Mouse (Mus musculus) midbrain, embryonic 11.5 days (tissue): Measurements from ENCODE around the gene Morf4l1. TPM values are rescaled to one million over a fixed set of nuclear protein-coding genes. Genes with fewer than 3 reads are reported as not detected.
A peak's percentile ranks its signal among the peaks of the same experiment; 100 is the strongest.

ENCODE experiments used
- ATAC-seq: fragments of 200-750 bp; cut with Nextera tagmentation; 2 replicates; pipeline ENCODE4 v1.8.0; 2017; ENCODE audit warnings: moderate TSS enrichment, moderate library complexity; ENCODE audit not compliant: low FRiP score
- DNase-seq: peaks from one replicate; pipeline ENCODE4 v3.0.0; 2015; ENCODE audit warnings: low spot score; ENCODE audit errors: missing footprints
- H3K27ac ChIP-seq: fragments of 300-500 bp; sonication (generic); 2 replicates; pipeline ENCODE4 v1.5.1; 2014; ENCODE audit warnings: low read depth, low read length
- H3K27me3 ChIP-seq: fragments of 300-500 bp; sonication (generic); 2 replicates; pipeline ENCODE4 v1.6.1; 2014; ENCODE audit warnings: mild to moderate bottlenecking, low read length, moderate library complexity, mixed read lengths; ENCODE audit not compliant: control insufficient read depth, insufficient read depth
- H3K36me3 ChIP-seq: fragments of 300-500 bp; sonication (generic); 2 replicates; pipeline ENCODE4 v1.6.1; 2014; ENCODE audit warnings: mild to moderate bottlenecking, low read length, moderate library complexity, mixed read lengths; ENCODE audit not compliant: control insufficient read depth, insufficient read depth
- H3K4me1 ChIP-seq: fragments of 300-500 bp; sonication (generic); 2 replicates; pipeline ENCODE4 v1.6.1; 2014; ENCODE audit warnings: low read length; ENCODE audit not compliant: control insufficient read depth, insufficient read depth
- H3K4me2 ChIP-seq: fragments of 300-500 bp; sonication (generic); 2 replicates; pipeline ENCODE4 v1.6.1; 2014; ENCODE audit warnings: mild to moderate bottlenecking, moderate library complexity
- H3K4me3 ChIP-seq: fragments of 300-500 bp; sonication (generic); 2 replicates; pipeline ENCODE4 v1.5.1; 2014; ENCODE audit warnings: low read depth, low read length
- H3K9ac ChIP-seq: fragments of 300-500 bp; sonication (generic); 2 replicates; pipeline ENCODE4 v1.6.1; 2014; ENCODE audit warnings: low read length
- H3K9me3 ChIP-seq: fragments of 300-500 bp; sonication (generic); 2 replicates; pipeline ENCODE4 v1.6.1; 2016; ENCODE audit warnings: low read length; ENCODE audit not compliant: control insufficient read depth
- WGBS: fragments of 180-500 bp; shearing (Covaris S2); extraction: QIAGEN DNeasy Blood & Tissue Kit; methylation state at CpG from one replicate; pipeline ENCODE4 v1.1.7; 2014; 5-methylcytosine and 5-hydroxymethylcytosine counted together
- polyA plus RNA-seq: library from polyadenylated mRNA; unstranded; fragments of >200 nt; fragmentation: Nextera tagmentation; extraction: Ambion mirVana; gene quantifications from 2 replicates; pipeline ENCODE4 v1.2.1, GENCODE M21; 2014

The Morf4l1 gene
- polyA plus RNA-seq, 1 experiment from 2014 or later = 573 TPM

GRCm38 (mm10) chr9:90135466-90135865, 20.9 kb upstream of the Morf4l1 start:
- H3K4me3 ChIP-seq = no peak overlapping the region
- H3K9ac ChIP-seq = no peak overlapping the region
- H3K4me1 ChIP-seq = peaks cover 2% of the 10 kb centered on the region; the same call in 1 of the 2 replicates
- no peak overlapping the region for H3K27ac ChIP-seq
- DNase-seq (no peak), ATAC-seq (no peak)
- 76% methylated on average over 8 of the region's 8 CpGs for WGBS
- no peak overlapping the region for H3K4me2 ChIP-seq
- H3K27me3 ChIP-seq = no peaks in the 10 kb centered on the region
- H3K9me3 ChIP-seq = no peaks in the 10 kb centered on the region
- no peaks in the 10 kb centered on the region for H3K36me3 ChIP-seq

DNA sequence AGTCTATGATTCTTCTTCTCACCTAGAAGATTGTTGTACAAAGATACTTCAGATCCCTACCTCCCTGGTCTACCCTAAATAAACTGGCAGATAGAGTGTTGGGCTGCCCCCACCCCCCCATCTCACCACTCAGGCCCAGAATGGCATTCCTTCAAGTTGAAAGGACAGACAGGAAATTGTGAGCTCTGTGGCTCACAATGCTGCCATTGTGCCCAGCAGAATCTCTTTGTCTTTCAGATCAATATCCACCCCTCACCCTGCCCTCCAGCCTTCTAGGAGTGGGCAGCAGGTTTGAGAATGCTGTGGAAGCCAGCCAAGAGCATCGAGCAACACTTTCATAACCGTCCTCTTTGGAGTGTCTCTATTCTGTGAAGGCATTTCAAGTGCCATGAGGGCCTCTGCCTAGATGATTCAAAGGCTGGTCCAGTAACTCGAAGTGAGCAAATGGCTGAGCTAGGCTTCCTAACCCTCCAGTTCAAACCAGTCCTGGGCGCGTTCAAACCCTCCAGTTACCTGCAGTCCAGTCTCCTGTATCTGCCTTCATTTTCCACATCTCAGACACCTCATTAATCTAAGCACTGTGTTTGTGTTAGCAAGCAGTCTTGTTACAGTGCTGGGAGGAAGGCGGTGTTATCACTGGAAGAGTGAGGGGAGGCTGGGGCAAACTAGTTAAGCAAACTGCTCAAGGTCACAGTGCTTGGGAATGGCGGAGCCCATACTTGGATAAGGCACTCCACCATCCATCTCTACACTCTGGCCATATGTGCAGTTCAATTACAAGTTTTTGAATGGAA, 19.2 kb upstream of the Morf4l1 start:
- ATAC-seq (no peak), DNase-seq (no peak)
- Histone ChIP-seq H3K4me2 (no peak overlapping the region), H3K4me3 (no peak overlapping the region), H3K27ac (no peak overlapping the region), H3K27me3 (no peaks in the 10 kb centered on the region), H3K9me3 (no peaks in the 10 kb centered on the region), H3K4me1 (peaks cover 2% of the 10 kb centered on the region; the same call in 1 of the 2 replicates), H3K9ac (no peak overlapping the region), H3K36me3 (no peaks in the 10 kb centered on the region)
- 85% methylated on average over 7 of the region's 7 CpGs for WGBS

- Histone ChIP-seq H3K4me3 (no peak overlapping the region), H3K36me3 (no peaks in the 10 kb centered on the region), H3K27ac (no peak overlapping the region), H3K4me2 (no peak overlapping the region), H3K4me1 (peaks cover 2% of the 10 kb centered on the region; the same call in 1 of the 2 replicates), H3K27me3 (no peaks in the 10 kb centered on the region), H3K9me3 (no peaks in the 10 kb centered on the region), H3K9ac (no peak overlapping the region)
- DNase-seq (no peak), ATAC-seq (no peak)
- 88% methylated on average over 6 of the region's 6 CpGs for WGBS
These were observed 14.1 kb upstream of the Morf4l1 start for GRCm38 (mm10) chr9:90128636-90129201.

DNA sequence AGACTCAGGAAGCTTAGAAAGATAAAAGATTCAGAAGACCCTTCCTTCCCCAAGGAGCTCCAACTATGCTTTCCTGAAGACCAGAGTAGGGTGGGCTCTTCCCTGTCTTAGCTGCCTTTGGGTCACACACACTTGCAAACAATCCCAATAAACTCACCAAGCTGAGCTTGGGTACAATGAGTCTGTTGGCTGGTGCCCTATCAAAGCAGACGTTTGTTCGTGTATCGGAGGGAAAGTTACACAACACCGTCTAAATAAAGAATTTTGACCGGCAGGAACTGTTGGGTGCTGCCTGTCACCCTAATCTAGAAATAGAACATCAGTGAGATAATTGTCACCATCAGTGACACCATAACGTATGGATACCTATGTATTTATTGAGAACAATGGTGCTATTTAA, 12.6 kb upstream of the Morf4l1 start:
- H3K4me1 ChIP-seq = no peaks in the 10 kb centered on the region; the same call in 1 of the 2 replicates
- 67% methylated on average over 6 of the region's 6 CpGs for WGBS
- DNase-seq = no peak
- no peak overlapping the region for H3K4me2 ChIP-seq
- ATAC-seq = peak; percentile 23; the same call in 1 of the 2 replicates
- no peak overlapping the region for H3K4me3 ChIP-seq
- H3K9ac ChIP-seq = no peak overlapping the region
- no peaks in the 10 kb centered on the region for H3K36me3 ChIP-seq
- no peaks in the 10 kb centered on the region for H3K27me3 ChIP-seq
- H3K9me3 ChIP-seq = no peaks in the 10 kb centered on the region
- H3K27ac ChIP-seq = no peak overlapping the region

DNA sequence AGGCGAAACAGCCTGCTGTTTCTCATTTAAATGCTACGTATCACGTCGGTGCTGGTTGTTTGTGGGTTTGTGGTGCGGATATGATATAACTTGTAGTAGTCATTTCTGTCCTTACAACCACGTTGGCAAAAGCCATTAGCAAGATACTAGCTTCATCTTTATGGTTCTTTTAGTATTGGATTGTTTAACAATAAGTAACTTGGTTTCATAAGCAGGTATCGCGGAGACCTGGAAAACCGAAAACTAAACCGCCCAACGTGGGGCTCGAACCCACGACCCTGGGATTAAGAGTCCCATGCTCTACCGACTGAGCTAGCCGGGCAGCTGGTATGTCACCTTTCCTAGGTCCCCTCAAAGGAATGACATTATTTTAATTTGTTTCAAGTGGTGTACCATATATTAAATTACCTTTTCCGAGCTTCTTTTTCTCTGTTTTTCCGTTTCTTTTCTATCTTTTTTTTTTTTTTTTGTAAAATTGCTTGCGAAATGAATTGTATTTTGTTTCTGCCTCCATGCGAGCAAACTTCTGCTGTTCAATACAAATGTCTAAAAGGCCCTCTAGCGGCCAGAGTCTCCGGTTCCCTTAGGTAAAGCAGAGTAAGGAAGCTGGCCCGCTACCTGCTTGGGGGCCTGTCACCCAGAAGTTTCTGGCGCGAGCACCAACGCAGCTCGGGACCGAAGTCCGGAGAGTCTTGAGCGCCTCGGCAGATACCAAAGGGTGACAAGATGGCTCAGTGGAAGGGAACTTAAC, 11.9 kb upstream of the Morf4l1 start:
- no peak overlapping the region for H3K27ac ChIP-seq
- ATAC-seq (peak; percentile 77), DNase-seq (peak; percentile 97)
- H3K9ac ChIP-seq = peak overlapping the region; percentile 31
- peak overlapping the region; percentile 39 for H3K4me2 ChIP-seq
- H3K9me3 ChIP-seq = no peaks in the 10 kb centered on the region
- H3K4me1 ChIP-seq = no peaks in the 10 kb centered on the region; the same call in 1 of the 2 replicates
- WGBS = under 1% methylated on average over 30 of the region's 30 CpGs
- no peaks in the 10 kb centered on the region for H3K36me3 ChIP-seq
- H3K27me3 ChIP-seq = no peaks in the 10 kb centered on the region
- H3K4me3 ChIP-seq = peak overlapping the region; percentile 25

DNA sequence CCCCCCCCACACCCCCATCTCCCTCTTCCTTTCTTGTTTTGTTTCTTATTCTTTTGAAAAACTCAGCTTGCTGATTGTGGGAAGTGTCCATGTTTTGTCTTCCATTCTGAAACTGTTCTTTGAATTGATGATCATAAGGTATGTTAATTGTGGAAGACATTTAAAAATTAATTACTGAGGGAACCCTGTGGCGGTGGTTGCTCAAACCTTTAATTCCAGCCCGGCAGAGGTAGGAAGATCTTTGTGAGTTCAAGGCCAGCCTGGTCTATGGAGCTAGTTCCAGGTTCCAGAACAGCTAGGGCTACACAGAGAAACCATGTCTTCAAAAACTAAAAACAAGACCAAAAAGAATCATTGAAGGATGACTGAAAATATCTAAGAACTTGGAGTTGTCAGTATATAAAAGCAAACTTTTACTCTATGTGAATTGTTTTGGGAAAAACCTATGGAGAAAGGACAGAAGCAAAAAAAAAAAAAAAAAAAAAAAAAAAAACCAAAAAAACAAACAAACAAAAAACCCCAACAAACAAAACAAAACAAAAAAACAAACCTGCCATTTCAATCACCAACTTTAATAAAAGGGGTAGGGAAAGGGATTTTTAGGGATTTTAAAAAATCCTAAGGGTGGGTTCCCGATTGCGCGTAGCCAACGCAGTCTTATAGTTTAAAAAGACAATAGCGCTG, 11.0 kb upstream of the Morf4l1 start:
- no peak for DNase-seq
- ATAC-seq = no peak
- Histone ChIP-seq H3K27ac (no peak overlapping the region), H3K27me3 (no peaks in the 10 kb centered on the region), H3K9ac (peak overlapping the region; percentile 31), H3K4me1 (no peaks in the 10 kb centered on the region; the same call in 1 of the 2 replicates), H3K36me3 (no peaks in the 10 kb centered on the region), H3K4me2 (peak overlapping the region; percentile 39), H3K4me3 (peak overlapping the region; percentile 25), H3K9me3 (no peaks in the 10 kb centered on the region)
- WGBS = 20% methylated on average over 7 of the region's 7 CpGs

- Histone ChIP-seq H3K9ac (no peak overlapping the region), H3K4me1 (no peaks in the 10 kb centered on the region; the same call in 1 of the 2 replicates), H3K27ac (no peak overlapping the region), H3K4me3 (no peak overlapping the region), H3K9me3 (no peaks in the 10 kb centered on the region), H3K36me3 (no peaks in the 10 kb centered on the region), H3K27me3 (no peaks in the 10 kb centered on the region), H3K4me2 (no peak overlapping the region)
- no peak for DNase-seq
- no peak for ATAC-seq
- whole genome bisulfite sequencing = 46% methylated on average over 8 of the region's 8 CpGs
These were observed 10.3 kb upstream of the Morf4l1 start for GRCm38 (mm10) chr9:90124873-90125245.

- no peak for DNase-seq
- H3K9me3 ChIP-seq = no peaks in the 10 kb centered on the region
- no peaks in the 10 kb centered on the region; the same call in 1 of the 2 replicates for H3K4me1 ChIP-seq
- WGBS = 40% methylated on average over 11 of the region's 11 CpGs
- no peak overlapping the region for H3K4me2 ChIP-seq
- no peak overlapping the region for H3K4me3 ChIP-seq
- ATAC-seq = peak; percentile 34; the same call in 1 of the 2 replicates
- no peaks in the 10 kb centered on the region for H3K36me3 ChIP-seq
- no peaks in the 10 kb centered on the region for H3K27me3 ChIP-seq
- no peak overlapping the region for H3K9ac ChIP-seq
- no peak overlapping the region for H3K27ac ChIP-seq
These were observed 9.7 kb upstream of the Morf4l1 start for GRCm38 (mm10) chr9:90124156-90124872.
